Mouse (Mus musculus): ENCODE measurements around the gene Cpne2. TPM values are rescaled to one million over a fixed set of nuclear protein-coding genes. Genes with fewer than 3 reads are reported as not detected.

Gene Cpne2
- polyA plus RNA-seq, 1 experiment from 2014 or later = 10.1 TPM

GRCm38 (mm10) chr8:94543981-94544380, 11.2 kb downstream of the Cpne2 start:
- Histone ChIP-seq H3K4me1 (replicated peaks; ENCODE audit: control insufficient read depth, insufficient read depth, low read length) (no peaks in the 10 kb centered on the region), H3K27me3 (ENCODE audit: control insufficient read depth, insufficient read depth, low read length) (no peaks in the 10 kb centered on the region), H3K9ac (ENCODE audit: low read depth, low read length) (no peak overlapping the region), H3K4me3 (ENCODE audit: low read depth, low read length) (no peak overlapping the region), H3K9me3 (ENCODE audit: control insufficient read depth, low read length) (no peaks in the 10 kb centered on the region), H3K36me3 (ENCODE audit: control insufficient read depth, insufficient read depth, low read length) (no peaks in the 10 kb centered on the region), H3K27ac (ENCODE audit: low read depth, low read length) (no peak overlapping the region), H3K4me2 (replicated peaks; ENCODE audit: low read depth, low read length) (no peak overlapping the region)
- DNase-seq (ENCODE audit: low spot score) (no peak), ATAC-seq (ENCODE audit: low FRiP score) (no peak)
- WGBS = 70% methylated on average over 8 of the region's 8 CpGs

DNA sequence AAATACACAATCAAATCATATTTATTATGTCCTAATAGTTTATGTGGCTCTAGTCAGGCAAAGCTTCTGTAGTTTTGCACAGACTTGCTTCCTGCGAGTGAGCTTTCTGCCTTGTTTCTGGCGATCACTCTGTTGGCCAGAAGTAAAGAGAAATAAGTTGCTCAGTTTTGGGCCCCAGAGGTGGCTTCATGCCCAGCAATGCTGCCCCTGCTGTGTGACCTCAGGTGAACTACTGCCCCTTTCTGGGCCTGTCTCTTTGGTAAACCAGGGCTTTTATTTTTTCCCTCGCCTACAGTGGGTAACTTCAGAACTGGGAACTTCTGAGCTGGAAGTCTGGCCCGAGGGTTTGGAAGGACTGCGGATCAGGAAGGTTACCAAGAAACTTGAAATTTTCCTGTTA, 16.3 kb downstream of the Cpne2 start:
- Histone ChIP-seq H3K27ac (ENCODE audit: low read depth, low read length) (no peak overlapping the region), H3K4me3 (ENCODE audit: low read depth, low read length) (no peak overlapping the region), H3K36me3 (ENCODE audit: control insufficient read depth, insufficient read depth, low read length) (no peaks in the 10 kb centered on the region), H3K27me3 (ENCODE audit: control insufficient read depth, insufficient read depth, low read length) (no peaks in the 10 kb centered on the region), H3K4me1 (replicated peaks; ENCODE audit: control insufficient read depth, insufficient read depth, low read length) (peaks cover 8% of the 10 kb centered on the region; the same call in 1 of the 2 replicates), H3K4me2 (replicated peaks; ENCODE audit: low read depth, low read length) (no peak overlapping the region), H3K9me3 (ENCODE audit: control insufficient read depth, low read length) (no peaks in the 10 kb centered on the region), H3K9ac (ENCODE audit: low read depth, low read length) (no peak overlapping the region)
- 69% methylated on average over 5 of the region's 5 CpGs for WGBS
- no peak for DNase-seq (ENCODE audit: low spot score)
- no peak for ATAC-seq (ENCODE audit: low FRiP score)

GRCm38 (mm10) chr8:94549482-94549881, 16.7 kb downstream of the Cpne2 start:
- ATAC-seq (ENCODE audit: low FRiP score) = no peak

DNA sequence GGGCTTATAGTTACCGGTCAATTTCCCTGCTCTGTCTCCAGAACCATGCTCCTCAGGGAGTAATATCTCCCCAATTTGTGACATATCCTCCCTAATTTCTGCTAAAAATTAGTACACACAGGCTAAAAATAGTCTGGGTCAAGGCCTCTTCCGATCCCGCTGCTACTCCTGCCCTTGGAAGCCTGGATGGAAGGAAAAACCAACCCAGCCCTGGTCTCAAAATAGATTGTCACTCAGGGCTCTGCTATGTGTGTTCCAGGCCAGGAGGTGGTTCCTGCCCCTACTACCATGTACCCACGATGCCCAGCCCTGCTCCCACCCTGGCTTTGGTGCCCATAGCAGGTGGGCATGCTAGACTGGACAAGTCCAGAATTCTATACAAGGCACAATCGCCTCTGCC, 17.2 kb downstream of the Cpne2 start:
- H3K4me2 ChIP-seq (replicated peaks; ENCODE audit: low read depth, low read length) = no peak overlapping the region
- DNase-seq (ENCODE audit: low spot score) (no peak), ATAC-seq (ENCODE audit: low FRiP score) (no peak)
- H3K36me3 ChIP-seq (ENCODE audit: control insufficient read depth, insufficient read depth, low read length) = no peaks in the 10 kb centered on the region
- no peak overlapping the region for H3K27ac ChIP-seq (ENCODE audit: low read depth, low read length)
- H3K4me1 ChIP-seq (replicated peaks; ENCODE audit: control insufficient read depth, insufficient read depth, low read length) = peaks cover 8% of the 10 kb centered on the region; the same call in 1 of the 2 replicates
- no peak overlapping the region for H3K9ac ChIP-seq (ENCODE audit: low read depth, low read length)
- no peak overlapping the region for H3K4me3 ChIP-seq (ENCODE audit: low read depth, low read length)
- 87% methylated on average over 5 of the region's 5 CpGs for WGBS
- H3K27me3 ChIP-seq (ENCODE audit: control insufficient read depth, insufficient read depth, low read length) = no peaks in the 10 kb centered on the region
- no peaks in the 10 kb centered on the region for H3K9me3 ChIP-seq (ENCODE audit: control insufficient read depth, low read length)

More at GRCm38 (mm10) chr8:94549482-94549881, 16.7 kb downstream of the Cpne2 start:
- H3K4me1 ChIP-seq (replicated peaks; ENCODE audit: control insufficient read depth, insufficient read depth, low read length) = peaks cover 8% of the 10 kb centered on the region; the same call in 1 of the 2 replicates
- H3K27me3 ChIP-seq (ENCODE audit: control insufficient read depth, insufficient read depth, low read length) = no peaks in the 10 kb centered on the region
- no peak overlapping the region for H3K4me3 ChIP-seq (ENCODE audit: low read depth, low read length)
- H3K36me3 ChIP-seq (ENCODE audit: control insufficient read depth, insufficient read depth, low read length) = no peaks in the 10 kb centered on the region
- H3K4me2 ChIP-seq (replicated peaks; ENCODE audit: low read depth, low read length) = no peak overlapping the region
- no peak overlapping the region for H3K9ac ChIP-seq (ENCODE audit: low read depth, low read length)
- WGBS = 69% methylated on average over 5 of the region's 5 CpGs
- H3K27ac ChIP-seq (ENCODE audit: low read depth, low read length) = no peak overlapping the region
- no peak for DNase-seq (ENCODE audit: low spot score)
- H3K9me3 ChIP-seq (ENCODE audit: control insufficient read depth, low read length) = no peaks in the 10 kb centered on the region

DNA sequence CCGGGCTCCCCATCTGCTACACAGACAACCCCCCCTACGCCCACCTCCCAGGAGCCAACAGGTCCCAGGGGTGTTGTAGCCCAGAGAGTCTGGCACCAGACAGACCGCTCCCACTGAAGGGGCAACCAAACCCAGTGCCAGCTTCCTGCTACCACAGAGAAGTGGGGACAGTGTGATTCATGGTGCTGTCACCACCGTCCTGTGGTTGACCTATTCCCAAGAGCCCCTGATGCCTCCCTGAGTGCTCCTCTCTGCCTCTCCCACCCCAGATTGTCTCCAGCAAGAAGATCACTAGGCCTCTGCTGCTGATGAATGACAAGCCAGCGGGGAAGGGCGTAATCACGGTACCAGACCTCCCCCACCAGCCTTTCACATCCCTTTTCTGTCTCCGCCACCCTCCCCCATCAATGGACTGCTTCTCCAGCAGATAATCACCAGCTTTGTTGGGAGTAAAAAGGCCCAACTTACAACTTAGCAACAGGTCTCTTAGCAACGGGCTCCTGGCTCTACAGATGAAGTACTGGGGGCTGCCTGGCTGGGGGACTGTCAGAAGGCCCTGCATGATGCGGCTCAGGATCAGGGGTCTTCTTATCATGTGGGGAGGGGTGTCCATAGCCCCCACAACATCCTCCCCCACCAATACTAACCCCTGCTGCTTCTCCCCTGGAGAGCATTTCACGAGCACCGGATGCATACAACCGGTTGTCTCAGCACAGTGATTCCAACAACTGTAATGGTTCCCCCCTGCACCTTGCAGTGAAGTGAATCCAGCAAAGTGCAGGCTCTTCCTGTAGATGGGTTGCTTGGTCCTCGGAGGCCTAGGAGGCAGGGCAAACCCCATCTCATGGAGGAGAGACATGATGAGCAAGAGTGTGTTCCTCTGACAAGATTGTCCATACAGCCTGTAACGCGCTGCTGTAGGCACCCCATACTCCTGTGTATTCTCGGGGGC, 19.0 kb downstream of the Cpne2 start:
- 36% methylated on average over 17 of the region's 17 CpGs for WGBS
- Histone ChIP-seq H3K4me2 (replicated peaks; ENCODE audit: low read depth, low read length) (no peak overlapping the region), H3K36me3 (ENCODE audit: control insufficient read depth, insufficient read depth, low read length) (no peaks in the 10 kb centered on the region), H3K9ac (ENCODE audit: low read depth, low read length) (no peak overlapping the region), H3K4me3 (ENCODE audit: low read depth, low read length) (no peak overlapping the region), H3K27ac (ENCODE audit: low read depth, low read length) (peak overlapping the region; percentile 51), H3K27me3 (ENCODE audit: control insufficient read depth, insufficient read depth, low read length) (no peaks in the 10 kb centered on the region), H3K9me3 (ENCODE audit: control insufficient read depth, low read length) (no peaks in the 10 kb centered on the region), H3K4me1 (replicated peaks; ENCODE audit: control insufficient read depth, insufficient read depth, low read length) (peaks cover 8% of the 10 kb centered on the region; the same call in 1 of the 2 replicates)
- DNase-seq (ENCODE audit: low spot score) = peak; percentile 83
- ATAC-seq (ENCODE audit: low FRiP score) = peak; percentile 89

DNA sequence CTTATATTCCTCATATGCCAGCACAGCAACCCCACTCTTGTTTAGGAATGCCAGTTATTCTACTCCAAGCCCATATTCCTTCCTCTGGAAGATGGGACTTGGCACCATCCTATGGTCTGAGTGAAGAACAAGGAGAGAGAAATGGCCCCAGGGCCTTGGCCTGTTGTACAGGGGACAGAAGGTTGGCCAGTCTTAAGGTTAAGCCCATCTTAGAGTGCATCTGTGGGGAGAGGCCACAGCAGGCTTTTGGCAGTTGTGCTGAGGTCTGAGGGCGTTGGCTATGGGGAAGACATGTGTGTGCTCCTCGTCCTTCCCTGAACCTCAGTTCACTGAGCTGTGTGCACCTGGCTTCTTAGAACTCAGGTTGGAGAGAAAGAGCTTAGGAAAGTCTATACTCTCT, 19.9 kb downstream of the Cpne2 start:
- Histone ChIP-seq H3K27ac (ENCODE audit: low read depth, low read length) (no peak overlapping the region), H3K4me1 (replicated peaks; ENCODE audit: control insufficient read depth, insufficient read depth, low read length) (peaks cover 8% of the 10 kb centered on the region; the same call in 1 of the 2 replicates), H3K4me3 (ENCODE audit: low read depth, low read length) (no peak overlapping the region), H3K9ac (ENCODE audit: low read depth, low read length) (no peak overlapping the region), H3K27me3 (ENCODE audit: control insufficient read depth, insufficient read depth, low read length) (no peaks in the 10 kb centered on the region), H3K9me3 (ENCODE audit: control insufficient read depth, low read length) (no peaks in the 10 kb centered on the region), H3K36me3 (ENCODE audit: control insufficient read depth, insufficient read depth, low read length) (no peaks in the 10 kb centered on the region), H3K4me2 (replicated peaks; ENCODE audit: low read depth, low read length) (no peak overlapping the region)
- ATAC-seq (ENCODE audit: low FRiP score) (no peak), DNase-seq (ENCODE audit: low spot score) (no peak)
- WGBS = 79% methylated on average over 2 of the region's 2 CpGs

- no peak overlapping the region for H3K4me2 ChIP-seq (replicated peaks; ENCODE audit: low read depth, low read length)
- no peaks in the 10 kb centered on the region for H3K27me3 ChIP-seq (ENCODE audit: control insufficient read depth, insufficient read depth, low read length)
- H3K27ac ChIP-seq (ENCODE audit: low read depth, low read length) = no peak overlapping the region
- peaks cover 6% of the 10 kb centered on the region for H3K4me1 ChIP-seq (replicated peaks; ENCODE audit: control insufficient read depth, insufficient read depth, low read length)
- H3K9ac ChIP-seq (ENCODE audit: low read depth, low read length) = no peak overlapping the region
- H3K9me3 ChIP-seq (ENCODE audit: control insufficient read depth, low read length) = no peaks in the 10 kb centered on the region
- H3K4me3 ChIP-seq (ENCODE audit: low read depth, low read length) = no peak overlapping the region
- DNase-seq (ENCODE audit: low spot score) (no peak), ATAC-seq (ENCODE audit: low FRiP score) (no peak)
- WGBS = 79% methylated on average over 3 of the region's 3 CpGs
- H3K36me3 ChIP-seq (ENCODE audit: control insufficient read depth, insufficient read depth, low read length) = no peaks in the 10 kb centered on the region
Observed at GRCm38 (mm10) chr8:94557281-94557680, 24.5 kb downstream of the Cpne2 start.

- Histone ChIP-seq H3K9me3 (ENCODE audit: control insufficient read depth, low read length) (no peaks in the 10 kb centered on the region), H3K27me3 (ENCODE audit: control insufficient read depth, insufficient read depth, low read length) (no peaks in the 10 kb centered on the region), H3K36me3 (ENCODE audit: control insufficient read depth, insufficient read depth, low read length) (no peaks in the 10 kb centered on the region), H3K4me2 (replicated peaks; ENCODE audit: low read depth, low read length) (no peak overlapping the region), H3K9ac (ENCODE audit: low read depth, low read length) (no peak overlapping the region), H3K4me1 (replicated peaks; ENCODE audit: control insufficient read depth, insufficient read depth, low read length) (peaks cover 6% of the 10 kb centered on the region), H3K27ac (ENCODE audit: low read depth, low read length) (no peak overlapping the region), H3K4me3 (ENCODE audit: low read depth, low read length) (no peak overlapping the region)
- WGBS = 33% methylated on average over 5 of the region's 5 CpGs
- peak; percentile 58 for DNase-seq (ENCODE audit: low spot score)
- ATAC-seq (ENCODE audit: low FRiP score) = peak; percentile 83
Observed at GRCm38 (mm10) chr8:94561256-94561655, 28.5 kb downstream of the Cpne2 start.

DNA sequence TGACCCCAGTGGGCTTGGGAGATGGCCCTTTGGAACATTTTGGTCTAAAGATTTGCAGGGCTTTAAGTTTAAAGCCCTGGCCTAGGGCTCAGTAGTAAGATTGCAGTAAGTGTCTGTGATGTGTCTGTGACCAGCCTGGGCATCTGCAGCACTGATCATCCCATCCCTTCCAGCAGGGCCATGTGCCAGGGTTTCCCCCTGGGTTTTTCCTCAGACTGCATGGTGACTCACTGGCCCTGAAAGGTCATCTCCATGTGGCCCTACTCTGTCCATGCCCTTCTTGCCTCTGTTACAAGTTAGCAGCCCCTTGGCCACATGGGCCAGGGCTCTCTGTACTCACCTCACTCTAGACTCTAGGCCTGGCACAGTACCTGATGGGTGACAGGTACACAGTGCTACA, 31.6 kb downstream of the Cpne2 start:
- no peak overlapping the region for H3K27ac ChIP-seq (ENCODE audit: low read depth, low read length)
- no peak overlapping the region for H3K4me2 ChIP-seq (replicated peaks; ENCODE audit: low read depth, low read length)
- no peaks in the 10 kb centered on the region for H3K27me3 ChIP-seq (ENCODE audit: control insufficient read depth, insufficient read depth, low read length)
- DNase-seq (ENCODE audit: low spot score) (no peak), ATAC-seq (ENCODE audit: low FRiP score) (no peak)
- no peak overlapping the region for H3K4me3 ChIP-seq (ENCODE audit: low read depth, low read length)
- no peaks in the 10 kb centered on the region for H3K9me3 ChIP-seq (ENCODE audit: control insufficient read depth, low read length)
- H3K4me1 ChIP-seq (replicated peaks; ENCODE audit: control insufficient read depth, insufficient read depth, low read length) = peaks cover 16% of the 10 kb centered on the region
- no peaks in the 10 kb centered on the region for H3K36me3 ChIP-seq (ENCODE audit: control insufficient read depth, insufficient read depth, low read length)
- H3K9ac ChIP-seq (ENCODE audit: low read depth, low read length) = no peak overlapping the region
